Mouse (Mus musculus) megakaryocyte progenitor cell, adult 5-6 weeks (primary cell): ENCODE measurements around the gene Hcfc1. TPM values are rescaled to one million over a fixed set of nuclear protein-coding genes. Genes with fewer than 3 reads are reported as not detected.
A peak's percentile ranks its signal among the peaks of the same experiment; 100 is the strongest.

Experiments used
- ATAC-seq: replicated peaks from 2 replicates; pipeline ENCODE4 v1.8.0; 2016; ENCODE audit warnings: mild to moderate bottlenecking, moderate TSS enrichment, inconsistent platforms; ENCODE audit not compliant: poor library complexity
- total RNA-seq, 2 experiments: library from RNA; stranded (forward) in 1 of 2; stranded (reverse) in 1 of 2; fragments of 157-497, 149-512 nt in 1 of 2; fragments of 200-1000 nt in 1 of 2; gene quantifications; 2 replicates each; pipeline versions ENCODE4 v1.2.3 to v1.2.4; 2015 to 2017

Hcfc1 gene
- total RNA-seq (2015) (125 and 129 TPM in 2 replicates), total RNA-seq (2017) (52.3 and 61.8 TPM in 2 replicates)

DNA sequence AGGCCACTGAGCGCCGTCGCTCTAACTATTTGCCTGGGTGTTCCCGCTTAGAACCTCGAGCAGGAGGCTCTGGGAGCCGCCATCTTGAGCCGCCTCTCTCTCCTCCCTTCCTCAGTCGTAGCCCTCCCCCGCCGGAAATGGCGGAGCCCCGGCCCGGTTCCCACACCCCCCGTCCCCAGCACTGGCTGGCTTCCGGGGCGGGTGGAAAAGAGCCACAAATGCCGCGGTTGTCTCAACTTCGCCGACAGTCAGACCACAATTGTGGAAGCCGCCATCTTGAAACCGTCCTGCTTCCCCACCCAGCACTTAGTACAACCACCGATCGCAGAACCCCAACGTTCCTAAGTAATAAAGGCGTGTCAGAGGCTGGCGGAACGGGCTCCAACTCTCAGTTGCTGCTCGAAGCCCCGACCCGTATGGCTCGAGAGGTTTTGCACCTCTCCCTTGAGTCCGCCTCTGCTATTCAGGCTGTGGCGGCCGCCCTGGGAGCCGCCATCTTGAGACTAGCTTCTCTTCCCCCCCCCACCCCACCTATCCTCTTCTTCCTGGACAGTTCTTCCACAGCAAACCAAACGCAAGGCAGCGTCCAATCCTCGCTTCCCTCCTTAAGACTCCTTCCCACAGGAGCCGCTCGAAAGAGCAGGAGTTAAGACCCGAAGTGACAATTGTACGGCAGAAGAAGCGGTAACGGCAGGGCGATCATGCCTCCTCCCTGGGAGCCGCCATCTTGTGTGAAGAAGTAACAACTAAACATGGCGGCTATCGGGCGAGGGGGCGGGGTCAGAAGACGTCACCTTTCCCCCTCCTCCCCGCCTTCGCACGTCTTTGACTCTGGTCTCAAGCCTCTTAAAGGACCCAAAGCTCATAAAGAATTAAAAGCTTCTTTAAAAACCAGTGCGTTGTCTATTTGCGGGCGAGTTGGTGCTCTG lies at the start of gene Hcfc1:
Gene Hcfc1, minus strand, starts transcription at position 110 of the 929 bp plus-strand sequence.
- ATAC-seq = peak; percentile 46

DNA sequence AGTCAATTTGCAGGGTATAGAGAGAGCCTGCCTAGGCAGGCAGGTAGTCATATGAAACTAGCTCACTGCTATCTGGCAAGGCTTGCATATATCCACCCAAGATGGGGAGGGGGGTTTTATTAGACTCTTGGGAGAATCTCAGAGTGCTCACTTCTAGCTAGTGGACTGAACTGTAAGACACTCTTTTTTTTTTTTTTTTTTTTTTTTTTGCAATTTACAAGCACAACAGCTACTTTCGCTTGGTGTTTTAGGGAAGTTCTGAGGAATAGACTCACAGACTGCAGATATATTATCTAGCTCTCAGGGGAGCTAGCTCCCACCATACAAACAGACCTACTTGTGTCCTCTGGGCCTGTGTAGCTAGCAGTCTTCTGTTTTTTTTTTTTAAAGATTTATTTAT lies 48.4 kb upstream of the Hcfc1 start:
- no peak for ATAC-seq

DNA sequence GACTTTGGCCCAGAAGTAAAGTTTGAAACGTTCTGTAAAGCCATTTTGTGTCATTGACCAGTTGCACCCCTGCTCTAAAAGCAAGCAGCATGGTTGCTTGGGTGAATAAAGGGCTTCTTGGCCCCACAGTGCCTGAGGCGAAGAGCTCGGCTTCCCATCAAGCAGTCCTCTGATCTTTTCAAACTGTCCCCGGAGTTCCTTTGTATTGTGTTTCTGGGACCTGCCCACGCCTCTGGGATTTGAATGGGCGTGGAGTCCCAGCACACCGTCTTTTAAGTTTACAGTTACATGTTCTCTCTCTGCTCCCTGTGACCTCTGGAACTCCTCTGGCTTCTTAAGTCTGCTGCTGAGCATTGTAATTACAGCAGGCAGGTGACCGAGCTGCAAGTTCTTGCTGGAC lies 41.9 kb upstream of the Hcfc1 start:
- no peak for ATAC-seq

DNA sequence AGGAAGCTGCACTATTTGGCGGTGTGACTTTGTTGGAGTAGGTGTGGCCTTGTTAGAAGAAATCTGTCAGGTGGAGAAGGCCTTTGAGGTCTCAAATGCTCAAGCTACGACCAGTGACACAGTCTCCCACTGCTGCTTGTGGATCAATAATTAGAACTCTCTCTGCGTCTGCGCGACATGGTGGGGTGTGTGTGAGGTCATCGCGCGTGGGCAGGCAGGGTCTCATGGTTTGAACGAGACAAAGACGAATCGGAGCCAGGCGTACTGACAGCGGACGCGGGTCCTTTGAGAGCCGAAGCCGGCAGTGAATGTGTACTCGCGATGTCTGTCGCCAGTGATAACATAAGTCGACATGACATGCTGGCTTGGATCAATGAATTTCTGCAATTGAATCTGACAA lies 40.2 kb upstream of the Hcfc1 start:
- ATAC-seq = no peak

DNA sequence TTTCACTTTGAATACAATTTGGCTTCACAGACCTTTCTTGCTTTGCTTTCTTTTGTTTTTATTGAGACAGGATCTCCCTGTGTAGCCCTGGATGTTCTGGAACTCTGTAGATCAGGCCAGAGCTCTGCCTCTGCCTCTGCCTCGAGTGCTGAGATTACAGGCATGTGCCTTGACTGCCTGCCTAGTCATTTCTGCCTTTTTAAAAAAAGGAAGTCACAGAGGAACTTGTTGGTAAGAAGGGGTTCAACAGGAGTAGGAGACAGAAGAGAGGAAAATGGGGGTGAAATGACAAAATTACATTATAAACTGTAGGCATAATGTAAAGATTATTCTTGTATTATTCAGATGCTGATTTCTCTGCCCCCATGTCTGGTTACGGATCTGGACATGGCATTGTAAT lies 37.5 kb upstream of the Hcfc1 start:
- no peak for ATAC-seq

DNA sequence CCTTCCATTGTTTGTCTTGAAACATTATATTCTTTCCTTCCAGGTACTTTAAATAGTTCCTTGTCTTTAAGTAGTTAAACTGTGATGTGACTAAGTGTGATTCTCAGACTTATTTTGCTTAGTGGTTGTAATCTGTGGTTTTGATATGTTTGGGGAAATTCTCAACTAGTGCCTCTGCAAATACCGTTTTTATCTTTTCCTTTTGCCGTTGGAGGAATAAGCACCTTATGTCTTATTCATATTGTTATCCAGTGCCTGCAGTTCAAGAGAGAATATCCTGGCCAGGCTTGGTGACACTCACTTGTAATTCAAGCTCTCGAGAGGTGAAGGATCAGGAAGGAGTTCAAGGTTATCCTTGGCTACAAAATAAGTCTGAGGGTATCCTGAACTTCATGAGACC lies 34.9 kb upstream of the Hcfc1 start:
- no peak for ATAC-seq

DNA sequence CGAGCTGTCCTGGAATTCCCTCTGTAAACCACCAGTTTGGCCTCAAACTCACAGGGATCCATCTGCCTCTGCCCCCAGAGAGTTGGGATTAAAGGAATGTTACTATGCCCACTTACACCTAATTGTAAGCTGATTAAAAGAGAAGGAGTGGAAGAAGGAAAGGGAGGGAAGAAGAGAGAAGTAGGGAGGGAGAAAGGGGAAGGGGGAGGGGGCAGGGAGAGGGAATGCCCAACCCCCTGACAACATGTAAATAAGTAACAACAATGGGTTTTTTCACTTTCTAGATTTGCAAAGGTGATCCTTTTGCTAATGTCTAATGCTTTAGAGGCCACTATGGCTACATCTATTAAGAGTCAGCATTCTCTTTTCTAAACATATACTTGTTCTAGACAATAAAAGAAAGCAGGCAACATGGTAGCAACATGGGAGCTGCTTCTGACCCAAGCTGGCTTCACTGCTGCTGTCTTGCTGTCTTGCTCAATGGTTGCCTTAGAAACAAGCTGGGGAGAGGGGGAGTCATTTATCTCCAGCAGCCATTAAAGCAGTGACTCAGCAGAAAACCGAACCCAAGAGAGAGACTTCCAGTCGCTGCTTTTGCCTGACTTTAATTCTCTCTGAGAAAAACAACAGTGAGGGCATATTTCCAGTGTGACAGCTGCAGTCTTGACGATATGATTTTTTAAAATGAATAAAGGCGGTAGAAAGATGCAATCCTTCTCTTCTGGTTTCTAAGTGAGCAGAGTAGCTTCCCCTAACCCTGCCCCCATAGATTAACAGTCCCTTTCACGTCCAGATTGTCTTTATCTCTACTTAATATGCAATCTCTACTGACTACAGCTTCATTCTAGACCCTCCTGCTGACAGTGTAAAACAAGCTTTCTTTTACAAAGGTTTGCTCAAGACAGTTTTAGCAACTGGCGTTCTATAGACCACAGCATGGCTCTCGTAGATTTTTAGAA lies 33.0 kb upstream of the Hcfc1 start:
- ATAC-seq = peak; percentile 99

DNA sequence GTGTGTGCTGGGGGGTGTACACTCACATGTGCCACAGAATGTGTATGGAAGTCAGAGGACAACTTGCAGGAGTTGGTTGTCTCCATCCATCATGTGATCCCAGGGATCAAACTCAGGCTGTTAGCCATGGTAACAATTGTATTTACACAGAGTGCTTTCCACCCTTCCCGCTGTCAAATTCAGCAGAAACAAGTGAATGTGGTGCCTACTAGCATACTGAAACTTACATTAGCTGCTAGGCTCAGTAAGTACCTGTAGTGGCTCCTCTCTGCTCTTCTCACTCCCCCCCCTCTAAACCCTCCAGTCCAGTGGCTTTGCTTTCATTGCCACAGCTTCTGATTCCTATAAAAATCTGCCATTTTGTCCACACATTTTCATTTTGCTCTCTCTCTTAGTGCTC lies 11.6 kb upstream of the Hcfc1 start:
- no peak for ATAC-seq

DNA sequence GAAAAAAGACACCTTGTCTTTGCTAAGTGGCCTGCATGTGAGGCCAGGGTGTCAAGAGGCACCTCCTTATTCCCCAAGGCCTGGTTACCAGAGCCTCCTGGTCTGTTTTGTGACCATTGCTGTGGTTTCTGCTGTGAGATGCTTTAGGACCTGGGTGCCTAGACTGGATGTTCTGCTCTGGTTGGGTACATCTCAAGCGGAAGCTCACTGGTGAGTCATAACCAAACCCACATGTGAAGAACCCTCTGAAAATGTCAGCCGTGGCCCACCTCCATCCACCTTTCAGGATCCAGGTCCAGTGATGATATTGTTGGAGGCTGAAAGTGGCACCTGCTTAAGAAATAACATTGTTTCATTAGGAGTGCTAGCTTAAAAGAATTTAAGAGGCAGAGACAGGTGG lies 10.1 kb upstream of the Hcfc1 start:
- no peak for ATAC-seq

DNA sequence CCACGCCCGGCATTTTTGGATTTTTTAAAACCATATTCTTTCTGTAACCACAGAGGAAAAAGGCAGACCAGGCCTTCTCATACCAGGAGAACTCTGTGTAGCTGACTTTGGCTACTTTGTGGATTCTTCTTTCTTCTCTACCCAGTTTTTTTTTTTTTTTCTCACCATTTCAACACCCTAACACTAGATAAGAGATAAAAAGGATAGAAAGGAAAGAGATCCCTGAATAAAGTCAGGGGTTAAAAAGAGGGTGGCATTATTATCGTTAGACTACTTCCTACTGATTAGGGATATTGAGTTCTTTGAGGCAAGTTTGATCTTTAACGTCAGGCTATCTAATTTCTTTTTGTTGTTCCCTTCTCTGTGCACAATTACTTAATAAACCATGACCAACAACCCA lies 6.6 kb upstream of the Hcfc1 start:
- ATAC-seq = no peak

DNA sequence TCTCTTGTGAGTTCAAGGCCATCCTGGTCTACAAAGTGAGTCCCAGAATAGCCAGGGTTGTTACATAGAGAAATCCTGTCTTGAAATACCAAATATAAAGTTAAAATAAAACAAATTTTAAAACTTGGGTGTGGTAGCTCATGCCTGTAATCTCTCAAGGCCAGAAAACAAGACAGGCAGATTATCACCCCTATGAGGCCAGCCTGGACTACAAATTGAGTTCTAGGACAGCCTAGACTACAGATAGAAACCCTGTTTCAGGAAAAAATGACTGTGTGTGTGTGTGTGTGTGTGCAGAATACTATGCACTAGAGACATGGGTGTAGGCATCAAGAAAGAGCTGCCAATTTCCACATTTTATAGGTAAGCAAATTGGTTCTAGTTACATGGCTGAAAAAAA lies 4.6 kb upstream of the Hcfc1 start:
- no peak for ATAC-seq

DNA sequence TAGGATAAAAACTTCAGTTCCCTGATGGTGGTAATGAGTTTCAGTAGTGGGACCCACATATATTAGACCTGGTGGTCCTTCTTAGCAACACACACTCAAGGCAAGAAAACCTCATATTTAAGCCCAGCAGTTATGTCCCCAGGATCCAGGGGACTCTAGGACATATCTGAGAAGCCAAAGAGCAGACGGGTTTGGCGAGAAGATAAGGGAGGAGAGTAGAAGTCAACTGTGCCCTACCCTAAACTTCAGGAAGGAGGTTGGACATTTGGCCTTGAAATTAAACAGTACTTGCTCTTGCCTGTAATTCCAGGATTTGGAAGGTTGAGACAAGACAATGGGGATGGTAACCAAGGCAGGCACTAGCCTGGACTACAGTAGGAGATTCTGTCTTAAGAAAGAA lies 3.6 kb upstream of the Hcfc1 start:
- no peak for ATAC-seq

DNA sequence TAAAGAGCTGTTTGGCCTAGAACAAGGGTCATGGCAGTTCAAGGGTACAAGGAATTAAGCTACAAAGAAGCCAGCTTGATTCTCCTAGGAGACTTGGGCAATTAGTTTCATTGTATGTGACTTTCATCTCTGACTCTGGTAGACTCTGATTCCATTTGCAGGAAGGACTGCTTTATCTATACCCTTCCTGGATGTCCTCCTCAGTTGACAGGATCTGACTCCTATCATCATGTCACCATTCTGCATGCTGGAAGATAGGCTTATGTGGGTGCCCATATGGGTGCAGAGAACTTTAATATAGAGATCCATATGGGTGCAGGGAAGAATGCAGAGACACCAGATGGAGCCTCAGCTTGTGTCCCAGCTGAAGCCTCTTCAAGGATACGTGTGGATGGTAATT lies 3.0 kb upstream of the Hcfc1 start:
- no peak for ATAC-seq

DNA sequence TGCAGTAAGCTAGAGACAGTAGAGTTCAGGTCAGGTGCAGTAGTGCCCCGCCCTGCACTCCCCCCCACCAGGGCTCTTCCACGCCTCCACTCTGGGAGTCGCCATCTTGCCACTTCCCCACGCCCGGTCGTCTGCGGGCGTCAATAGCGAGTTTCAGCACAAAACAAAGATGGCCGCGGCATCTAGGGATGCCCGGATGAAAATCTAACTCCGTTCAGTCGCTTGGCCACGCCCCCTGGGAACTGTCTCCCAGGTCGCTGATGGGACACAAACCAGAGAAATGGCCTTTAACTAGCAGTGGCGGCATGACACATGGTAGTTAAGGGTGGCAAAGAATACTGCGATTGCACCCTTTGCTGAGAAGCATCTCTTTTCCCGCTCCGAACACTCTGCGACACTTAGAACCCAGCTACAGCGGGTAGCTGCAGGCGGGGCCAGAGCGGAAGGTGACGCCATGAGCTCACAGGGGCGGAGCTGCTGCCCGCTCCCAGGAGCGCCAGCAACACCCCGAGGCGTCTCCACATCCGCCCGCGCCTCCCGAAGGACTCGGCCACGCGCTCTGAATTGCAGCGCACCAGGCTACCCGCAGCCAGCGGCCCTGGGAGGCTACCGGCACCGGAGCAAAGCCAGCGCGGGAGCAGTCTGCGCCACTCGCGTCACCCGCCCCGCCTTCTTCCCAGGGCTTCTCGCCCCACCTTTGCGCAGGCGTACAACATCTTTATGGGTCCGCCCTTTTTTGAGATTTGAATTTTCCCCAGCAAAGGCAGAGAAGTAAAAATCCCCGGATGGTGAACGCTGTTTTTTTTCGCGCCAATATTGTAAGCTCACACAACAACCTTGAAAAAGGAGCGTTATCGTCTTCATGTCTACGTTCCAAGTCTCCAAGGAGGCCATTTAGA lies 1.3 kb upstream of the Hcfc1 start:
- ATAC-seq = peak; percentile 56

DNA sequence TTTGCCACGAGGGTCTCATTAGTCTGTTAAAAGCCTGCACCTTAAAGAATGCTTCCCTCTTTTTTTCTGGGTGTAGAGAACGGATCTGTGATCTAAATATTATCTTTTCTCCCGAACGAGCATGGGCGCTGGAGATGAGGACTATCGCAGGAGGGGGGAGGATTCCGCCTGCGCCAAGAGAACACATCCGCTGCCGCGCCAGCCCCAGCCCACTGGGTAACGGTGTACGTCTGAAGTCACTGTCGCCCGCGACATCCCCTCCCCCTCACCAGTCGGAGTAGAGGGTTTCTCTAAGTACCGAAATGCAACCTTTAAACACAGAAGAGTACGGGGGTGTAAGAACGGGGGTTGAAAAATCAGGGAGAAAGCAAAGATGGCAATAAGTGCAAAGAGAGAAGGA lies 850 bp downstream of the Hcfc1 start:
- ATAC-seq = no peak

DNA sequence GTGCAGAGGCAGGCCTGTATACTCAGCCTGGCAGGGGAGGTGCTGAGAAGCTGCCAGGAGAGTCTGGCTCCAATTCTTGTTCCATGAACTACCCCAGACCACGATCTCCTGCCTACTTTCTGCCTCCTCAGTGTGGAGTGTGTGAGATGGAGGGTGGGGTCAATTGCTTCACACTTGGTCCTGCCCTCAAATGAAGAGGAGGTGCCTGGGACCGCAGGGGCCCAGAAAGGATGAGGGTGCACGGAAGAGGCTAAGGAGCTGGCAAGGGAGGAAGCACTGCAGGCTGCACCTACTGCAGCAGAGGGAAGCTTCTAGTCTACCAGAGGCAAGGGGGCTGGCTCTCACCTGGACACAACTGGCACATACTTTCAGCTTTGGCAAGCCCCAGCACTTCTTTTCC lies 1.8 kb downstream of the Hcfc1 start:
- peak; percentile 37 for ATAC-seq

DNA sequence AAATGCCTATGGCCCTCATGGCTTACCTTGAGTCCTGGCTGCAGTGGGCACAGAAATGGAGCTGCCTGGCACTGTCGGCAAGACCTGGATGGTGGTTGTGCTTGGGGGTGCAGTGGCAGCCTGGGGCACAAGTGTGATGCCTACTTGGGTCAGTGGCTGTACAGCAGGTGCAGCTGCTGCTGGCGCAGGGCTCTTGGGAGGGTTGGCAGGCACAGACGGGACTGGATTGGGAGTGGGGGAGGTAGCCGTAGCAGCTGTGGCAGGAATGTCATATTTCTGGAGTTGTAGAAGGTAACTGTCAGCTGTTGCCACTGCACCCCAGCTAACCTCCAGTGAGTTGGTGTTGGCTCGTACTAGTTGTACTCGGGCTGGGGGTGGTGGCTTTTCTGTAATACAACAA lies 11.2 kb downstream of the Hcfc1 start:
- ATAC-seq = no peak

DNA sequence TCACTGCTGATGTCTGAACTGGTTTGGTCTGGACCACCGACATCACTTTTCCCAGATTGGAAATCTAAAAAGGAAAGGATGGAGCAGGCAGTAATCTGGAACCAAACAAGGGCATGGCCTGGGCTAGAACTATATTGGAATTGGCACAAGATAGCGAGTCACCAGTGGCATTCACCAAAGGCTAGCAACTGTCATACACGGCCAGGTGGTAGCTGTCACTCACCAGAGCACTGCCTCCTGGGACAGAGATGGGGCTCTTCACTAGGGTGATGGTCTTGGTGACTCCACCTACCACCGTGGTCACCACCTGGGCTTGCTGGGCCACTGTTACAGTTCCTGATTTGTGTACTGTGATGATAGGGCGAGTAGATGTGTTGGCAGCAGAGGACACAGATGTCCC lies 13.6 kb downstream of the Hcfc1 start:
- ATAC-seq = no peak

DNA sequence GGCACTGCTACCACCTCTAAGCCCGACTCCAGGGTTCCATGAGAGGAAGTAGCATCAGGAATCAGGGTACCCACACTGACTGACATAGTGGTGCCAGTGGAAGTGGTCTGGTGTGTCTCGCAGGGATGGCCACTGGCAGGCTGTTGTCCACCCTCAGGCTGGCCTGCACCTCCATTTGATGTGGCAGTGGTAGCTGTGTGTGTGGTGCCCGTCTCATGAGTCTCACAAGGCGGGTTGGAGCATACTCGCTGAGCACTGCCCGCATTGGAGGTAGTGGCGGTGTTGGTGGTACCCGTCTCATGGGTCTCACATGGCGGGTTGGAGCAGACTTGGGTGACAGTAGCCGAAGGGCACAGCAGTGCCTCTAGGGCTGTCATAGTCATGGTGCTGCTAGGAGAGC lies 16.8 kb downstream of the Hcfc1 start:
- no peak for ATAC-seq

DNA sequence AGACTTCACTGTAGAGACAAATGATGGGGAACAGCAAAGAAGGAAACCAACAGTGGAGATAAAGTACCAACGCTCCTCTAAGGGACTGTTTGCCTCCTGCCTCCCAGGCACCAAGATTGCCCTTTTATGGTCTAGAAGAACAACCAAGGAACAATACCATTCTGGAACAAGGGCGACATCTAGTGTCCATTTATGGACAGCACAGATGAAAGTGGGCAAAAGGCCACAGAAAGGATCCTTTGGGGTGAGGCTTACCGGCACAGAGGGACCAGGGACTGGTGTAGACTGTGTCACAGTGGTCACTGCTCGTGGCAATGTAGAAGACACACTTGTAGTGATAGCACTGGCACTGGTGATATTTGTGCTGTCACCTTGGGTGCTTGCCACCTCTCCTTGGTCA lies 17.5 kb downstream of the Hcfc1 start:
- peak; percentile 87 for ATAC-seq

DNA sequence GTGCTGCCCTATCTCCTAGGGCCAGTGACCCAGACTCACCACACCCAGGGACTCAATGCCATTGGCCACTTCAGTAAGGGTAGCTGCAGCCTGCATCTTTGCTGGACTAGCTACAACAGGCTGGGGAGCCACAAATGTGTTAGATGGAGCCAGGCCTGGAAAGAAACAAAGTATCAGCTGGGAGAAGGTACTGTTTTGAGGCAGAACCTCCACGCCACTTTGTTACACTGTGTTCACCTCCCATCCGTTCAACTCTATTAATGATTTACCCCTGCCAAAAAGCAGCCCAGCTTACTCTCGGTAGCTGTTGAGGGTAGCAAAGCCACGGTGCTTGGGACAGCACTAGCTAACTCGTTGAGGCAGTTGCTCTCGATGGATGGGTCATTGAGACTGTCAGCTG lies 19.3 kb downstream of the Hcfc1 start:
- no peak for ATAC-seq
